Mouse (Mus musculus) lung, postnatal 0 days (tissue): Measurements from ENCODE around the gene Urgcp. TPM values are rescaled to one million over a fixed set of nuclear protein-coding genes. Genes with fewer than 3 reads are reported as not detected.

Experiments
- ATAC-seq: fragments of 200-750 bp; cut with Nextera tagmentation; 2 replicates; pipeline ENCODE4 v1.8.0; 2017; ENCODE audit warnings: moderate library complexity
- DNase-seq: peaks from one replicate; pipeline ENCODE4 v3.0.0-alpha.2; 2016; ENCODE audit warnings: low spot score
- H3K27ac ChIP-seq: fragments of 300-500 bp; sonication (generic); 2 replicates; pipeline ENCODE4 v1.5.1; 2014; ENCODE audit warnings: antibody characterized with exemption, mild to moderate bottlenecking, low read length, mixed read lengths
- H3K27me3 ChIP-seq: fragments of 300-500 bp; sonication (generic); replicated peaks from 2 replicates; pipeline ENCODE4 v1.6.1; 2014; ENCODE audit warnings: low read length, mixed read lengths; ENCODE audit not compliant: insufficient read depth
- H3K36me3 ChIP-seq: fragments of 300-500 bp; sonication (generic); 2 replicates; pipeline ENCODE4 v1.6.1; 2014; ENCODE audit warnings: low read length, mixed read lengths; ENCODE audit not compliant: insufficient read depth
- H3K4me1 ChIP-seq: fragments of 300-500 bp; sonication (generic); 2 replicates; pipeline ENCODE4 v1.6.1; 2014; ENCODE audit warnings: antibody characterized with exemption, low read depth, low read length, mixed read lengths; ENCODE audit not compliant: insufficient read depth
- H3K4me2 ChIP-seq: fragments of 300-500 bp; sonication (generic); replicated peaks from 2 replicates; pipeline ENCODE4 v1.6.1; 2014; ENCODE audit warnings: low read depth, mild to moderate bottlenecking, low read length, moderate library complexity, mixed read lengths
- H3K4me3 ChIP-seq: fragments of 300-500 bp; sonication (generic); 2 replicates; pipeline ENCODE4 v1.5.1; 2014; ENCODE audit warnings: low read depth, low read length
- H3K9ac ChIP-seq: fragments of 300-500 bp; sonication (generic); replicated peaks from 2 replicates; pipeline ENCODE4 v1.6.1; 2014; ENCODE audit warnings: low read depth, mild to moderate bottlenecking
- H3K9me3 ChIP-seq: fragments of 300-500 bp; sonication (generic); 2 replicates; pipeline ENCODE4 v1.6.1; 2016; ENCODE audit warnings: low read length, mixed read lengths
- CTCF ChIP-seq: IDR thresholded peaks from 2 replicates; pipeline ENCODE4 v1.5.1; 2016; ENCODE audit warnings: antibody characterized with exemption, mild to moderate bottlenecking
- EP300 ChIP-seq: IDR thresholded peaks from 2 replicates; pipeline ENCODE4 v1.6.1; 2016; ENCODE audit warnings: antibody characterized with exemption, mild to moderate bottlenecking, control low read depth
- WGBS: fragments of 180-500 bp; shearing (Covaris S2); extraction: QIAGEN DNeasy Blood & Tissue Kit; methylation state at CpG from one replicate; pipeline ENCODE4 v1.1.7; 2014; 5-methylcytosine and 5-hydroxymethylcytosine counted together
- polyA plus RNA-seq: library from polyadenylated mRNA; unstranded; fragments of >200 nt; fragmentation: Nextera tagmentation; extraction: Ambion mirVana; gene quantifications from 2 replicates; pipeline ENCODE4 v1.2.1, GENCODE M21; 2015

Gene Urgcp
- polyA plus RNA-seq, 1 experiment from 2014 or later: 18.3 TPM

GRCm38 (mm10) chr11:5701821-5702220 lies 60.4 kb downstream of the Urgcp start:
- TF ChIP-seq EP300: no peak
- no peak for TF ChIP-seq CTCF
- no peak for ATAC-seq

DNA sequence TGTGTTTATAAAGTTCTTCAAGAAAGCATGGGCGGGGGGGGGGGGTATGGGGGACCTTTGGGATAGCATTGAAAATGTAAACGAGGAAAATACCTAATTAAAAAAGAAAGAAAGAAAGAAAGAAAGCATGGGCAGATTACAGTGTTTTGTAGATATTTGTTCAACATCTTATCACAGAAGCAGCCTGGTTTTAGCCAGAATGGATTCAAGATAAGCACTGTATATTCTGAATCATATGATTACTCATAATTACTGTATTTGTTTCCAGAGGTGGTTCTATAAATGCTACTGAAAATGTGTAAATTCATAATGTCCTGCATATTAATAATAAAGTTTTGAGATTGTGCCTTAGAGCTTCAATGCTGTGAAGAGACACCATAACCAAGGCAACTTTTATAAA lies 60.9 kb downstream of the Urgcp start:
- no peaks in the 10 kb centered on the region for H3K27me3 ChIP-seq
- 60% methylated on average over 2 of the region's 2 CpGs for WGBS
- TF ChIP-seq CTCF (no peak), EP300 (no peak)
- ATAC-seq: no peak
- no peaks in the 10 kb centered on the region for H3K4me1 ChIP-seq
- no peak overlapping the region for H3K4me3 ChIP-seq
- no peak overlapping the region for H3K4me2 ChIP-seq
- no peaks in the 10 kb centered on the region for H3K36me3 ChIP-seq
- no peak overlapping the region for H3K27ac ChIP-seq
- H3K9ac ChIP-seq: no peak overlapping the region
- no peaks in the 10 kb centered on the region for H3K9me3 ChIP-seq
- no peak for DNase-seq

More at GRCm38 (mm10) chr11:5701821-5702220, 60.4 kb downstream of the Urgcp start:
- no peak for DNase-seq
- Histone ChIP-seq H3K27ac (no peak overlapping the region), H3K4me2 (no peak overlapping the region), H3K9me3 (no peaks in the 10 kb centered on the region), H3K4me3 (no peak overlapping the region), H3K4me1 (no peaks in the 10 kb centered on the region), H3K27me3 (no peaks in the 10 kb centered on the region), H3K36me3 (no peaks in the 10 kb centered on the region), H3K9ac (no peak overlapping the region)
- WGBS: 100% methylated on average over 1 of the region's 1 CpGs

DNA sequence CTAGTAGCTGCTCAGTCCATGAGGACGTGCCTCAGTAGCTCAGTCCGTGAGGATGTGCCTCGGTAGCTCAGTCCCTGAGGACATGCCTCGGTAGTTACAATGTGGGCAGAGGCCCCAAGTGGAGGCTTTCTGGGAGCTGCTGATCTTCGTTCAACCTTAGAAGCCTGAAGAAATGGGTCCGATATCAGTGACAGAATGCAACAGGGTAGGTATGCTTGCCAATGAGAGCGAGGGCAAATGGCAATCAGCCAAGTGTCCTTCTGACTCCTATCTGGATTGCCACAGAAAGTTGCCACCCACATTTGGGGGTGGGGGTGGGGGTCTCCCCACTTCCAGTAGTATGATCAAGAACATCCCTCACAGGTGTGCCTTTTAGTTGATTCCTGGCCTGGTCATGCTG lies 61.4 kb downstream of the Urgcp start:
- Histone ChIP-seq H3K4me3 (no peak overlapping the region), H3K9me3 (no peaks in the 10 kb centered on the region), H3K27me3 (no peaks in the 10 kb centered on the region), H3K9ac (no peak overlapping the region), H3K4me2 (no peak overlapping the region), H3K4me1 (no peaks in the 10 kb centered on the region), H3K36me3 (no peaks in the 10 kb centered on the region), H3K27ac (no peak overlapping the region)
- WGBS: 82% methylated on average over 7 of the region's 7 CpGs
- TF ChIP-seq EP300 (no peak), CTCF (no peak)
- ATAC-seq (no peak), DNase-seq (no peak)

- Histone ChIP-seq H3K36me3 (no peaks in the 10 kb centered on the region), H3K9ac (no peak overlapping the region), H3K4me1 (no peaks in the 10 kb centered on the region), H3K9me3 (no peaks in the 10 kb centered on the region), H3K27me3 (no peaks in the 10 kb centered on the region), H3K4me2 (no peak overlapping the region), H3K27ac (no peak overlapping the region), H3K4me3 (no peak overlapping the region)
- TF ChIP-seq CTCF: peak; percentile 75
- TF ChIP-seq EP300: no peak
- WGBS: 22% methylated on average over 7 of the region's 7 CpGs
- DNase-seq (peak; percentile 72), ATAC-seq (peak; percentile 44)
These were observed 70.4 kb downstream of the Urgcp start for GRCm38 (mm10) chr11:5691775-5692174.

- H3K27me3 ChIP-seq: no peaks in the 10 kb centered on the region
- no peaks in the 10 kb centered on the region for H3K36me3 ChIP-seq
- WGBS: 25% methylated on average over 7 of the region's 7 CpGs
- ATAC-seq (no peak), DNase-seq (no peak)
- no peak overlapping the region for H3K9ac ChIP-seq
- H3K27ac ChIP-seq: no peak overlapping the region
- H3K4me2 ChIP-seq: no peak overlapping the region
- no peak overlapping the region for H3K4me3 ChIP-seq
- no peaks in the 10 kb centered on the region for H3K9me3 ChIP-seq
- no peak for TF ChIP-seq EP300
- TF ChIP-seq CTCF: 0 out of 2 replicates have a peak, but pooled peaks have one; percentile 5
- H3K4me1 ChIP-seq: no peaks in the 10 kb centered on the region
These were observed 77.9 kb downstream of the Urgcp start for GRCm38 (mm10) chr11:5684283-5684682.

DNA sequence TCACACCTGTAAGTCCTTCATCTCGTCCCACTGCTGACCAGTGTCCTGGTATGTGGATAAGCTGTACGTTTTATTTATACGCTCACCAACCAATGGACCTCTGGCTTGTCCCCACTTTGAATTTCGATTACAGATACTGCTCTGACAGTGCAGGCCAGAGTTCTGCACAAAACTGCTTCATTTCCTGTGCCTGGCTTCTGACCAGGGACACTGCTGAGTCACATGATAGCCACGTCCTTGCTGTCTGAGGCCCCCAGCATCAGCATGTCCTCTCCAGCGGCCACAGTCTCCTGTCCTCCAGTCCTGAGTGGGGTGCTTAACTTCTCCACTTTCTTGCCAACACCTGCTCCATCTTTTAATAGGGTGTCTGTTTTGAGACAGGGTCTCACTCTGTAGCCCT lies 79.6 kb downstream of the Urgcp start:
- TF ChIP-seq CTCF (no peak), EP300 (no peak)
- no peak overlapping the region for H3K27ac ChIP-seq
- no peak overlapping the region for H3K9ac ChIP-seq
- H3K4me1 ChIP-seq: no peaks in the 10 kb centered on the region
- ATAC-seq (no peak), DNase-seq (no peak)
- H3K4me3 ChIP-seq: no peak overlapping the region
- no peaks in the 10 kb centered on the region for H3K27me3 ChIP-seq
- H3K36me3 ChIP-seq: no peaks in the 10 kb centered on the region
- no peak overlapping the region for H3K4me2 ChIP-seq
- WGBS: 42% methylated on average over 6 of the region's 6 CpGs
- H3K9me3 ChIP-seq: no peaks in the 10 kb centered on the region

Other genes starting within 250 kb of the Urgcp start
- 211 and 242 TPM in 2 replicates for gene Xbp1, start 241.7 kb downstream of the Urgcp start, polyA plus RNA-seq
- gene Ccdc117, start 220.2 kb downstream of the Urgcp start, polyA plus RNA-seq: 13.4 and 13.9 TPM in 2 replicates
- gene Ankrd36, start 192.7 kb downstream of the Urgcp start, polyA plus RNA-seq: 0.15 TPM in 1 of 2 replicates, not detected in the other
- 178 and 201 TPM in 2 replicates for gene Mrps24, start 46.7 kb downstream of the Urgcp start, polyA plus RNA-seq
- gene Dbnl, start 26.1 kb upstream of the Urgcp start, polyA plus RNA-seq: 98.0 and 99.7 TPM in 2 replicates
- gene Pgam2, start 41.4 kb upstream of the Urgcp start, polyA plus RNA-seq: 28.8 and 29.8 TPM in 2 replicates
- gene Polm, start 75.6 kb upstream of the Urgcp start, polyA plus RNA-seq: 5.9 and 8.2 TPM in 2 replicates
- 21.8 and 22.3 TPM in 2 replicates for gene Aebp1, start 99.6 kb upstream of the Urgcp start, polyA plus RNA-seq
- gene Pold2, start 115.9 kb upstream of the Urgcp start, polyA plus RNA-seq: 30.1 and 34.1 TPM in 2 replicates
- gene Myl7, start 136.4 kb upstream of the Urgcp start, polyA plus RNA-seq: 327 and 405 TPM in 2 replicates
- 1.2 and 2.1 TPM in 2 replicates for gene Gck, start 187.7 kb upstream of the Urgcp start, polyA plus RNA-seq
- gene Ykt6, start 193.3 kb upstream of the Urgcp start, polyA plus RNA-seq: 40.2 and 40.9 TPM in 2 replicates